In genomic region chr19:57072756-57073155, GRCm38 (mm10) we compare ENCODE assay signal across 15 mouse cellular contexts.
DNase-seq lines count a peak whose midpoint lies in the region; ATAC-seq lines count a peak whose summit lies in the region.
"Had no signal": no experiment of that assay in that cellular context is flagged by ENCODE, and none has a peak within 500 bp of the region (broad histone marks: within the 10 kb centered on the region; RNA-seq: fewer than 3 reads in every experiment).

No protein-coding gene starts in this region.

- ATAC-seq in heart, embryonic 16.5 days (replicated peaks; ENCODE audit: extremely low read depth, insufficient read depth, low FRiP score), result no peak
- ATAC-seq in monocyte, adult 5-6 weeks (replicated peaks; ENCODE audit: insufficient number of reproducible peaks, low FRiP score, low TSS enrichment, poor library complexity, severe bottlenecking), result 0 out of 2 replicates have a peak, but pooled peaks have one; percentile 40
- ATAC-seq: forebrain, postnatal 0 days had no signal

- no peak overlapping the region for H3K4me2 ChIP-seq in heart, embryonic 16.5 days (ENCODE audit: low read depth, low read length)
- H3K4me2 ChIP-seq: hindbrain, embryonic 14.5 days; neural tube, embryonic 12.5 days had no signal

- no peak for DNase-seq in heart, postnatal 10 days
- peak; percentile 71 to 78 for DNase-seq in spleen, postnatal 36 days (ENCODE audit: low spot score in 2 of 2)
- DNase-seq in spleen, postnatal 4 days (ENCODE audit: low spot score in 2 of 2), result no peak
- no peak for DNase-seq in cerebellum, postnatal 25 days
- DNase-seq in ovary, adult 18-20 months (ENCODE audit: low spot score), result no peak
- no peak for DNase-seq in right cerebral cortex, adult 2 months (ENCODE audit: low spot score in 2 of 2)
- DNase-seq: forebrain, postnatal 0 days; kidney, postnatal 4 days; right cerebral cortex, postnatal 4 days had no signal

- H3K27me3 ChIP-seq in heart, embryonic 16.5 days (ENCODE audit: control insufficient read depth, insufficient read depth, low read length), result no peaks in the 10 kb centered on the region
- H3K27me3 ChIP-seq: neural tube, embryonic 12.5 days had no signal

- intact Hi-C loops in heart, postnatal 10 days (cut with DNase I), result loop anchor here (2.0 kb wide), 1 partner anchor 52 kb away; no protein-coding TSS in a partner anchor

- H3K9ac ChIP-seq in heart, embryonic 16.5 days (ENCODE audit: low read length), result no peak overlapping the region
- H3K9ac ChIP-seq: forebrain, postnatal 0 days; hindbrain, embryonic 14.5 days; neural tube, embryonic 12.5 days had no signal

- peaks cover 8% of the 10 kb centered on the region for H3K4me1 ChIP-seq in heart, embryonic 16.5 days (ENCODE audit: control insufficient read depth, insufficient read depth, low read length)
- H3K4me1 ChIP-seq: megakaryocyte, embryonic 14.5 days; neural tube, embryonic 12.5 days had no signal

- H3K36me3 ChIP-seq in heart, embryonic 16.5 days (ENCODE audit: control insufficient read depth, insufficient read depth), result peaks cover 19% of the 10 kb centered on the region; the same call in 1 of the 2 replicates
- H3K36me3 ChIP-seq: embryonic facial prominence, embryonic 10.5 days; neural tube, embryonic 12.5 days had no signal

- 56% methylated on average over 3 of the region's 3 CpGs for WGBS in heart, embryonic 16.5 days

- H3K27ac ChIP-seq in heart, embryonic 16.5 days (ENCODE audit: low read length), result peak overlapping the region; percentile 8
- H3K27ac ChIP-seq: embryonic facial prominence, embryonic 10.5 days; hindbrain, embryonic 14.5 days; neural tube, embryonic 12.5 days had no signal

- no peaks in the 10 kb centered on the region for H3K9me3 ChIP-seq in heart, embryonic 16.5 days (replicated peaks; ENCODE audit: control insufficient read depth, low read length)
- H3K9me3 ChIP-seq: embryonic facial prominence, embryonic 10.5 days; megakaryocyte, embryonic 14.5 days; neural tube, embryonic 12.5 days had no signal

- no peak overlapping the region for H3K4me3 ChIP-seq in heart, embryonic 16.5 days (ENCODE audit: low read length)
- H3K4me3 ChIP-seq: embryonic facial prominence, embryonic 10.5 days; megakaryocyte, embryonic 14.5 days; neural tube, embryonic 12.5 days had no signal

Comparison
In these comparisons a context has a peak if more than half of its experiments do, and no peak if none do; other contexts are left out.
1. DNase-seq: peak in spleen, postnatal 36 days (2 of 2); none in heart, postnatal 10 days (0 of 2), spleen, postnatal 4 days (0 of 2), cerebellum, postnatal 25 days (0 of 2), ovary, adult 18-20 months (single experiment) and right cerebral cortex, adult 2 months (0 of 2).